Mouse (Mus musculus) hindbrain, postnatal 0 days (tissue): ENCODE measurements around the gene Trim63. TPM values are rescaled to one million over a fixed set of nuclear protein-coding genes. Genes with fewer than 3 reads are reported as not detected.
"Not testable (repeated sequence)": the region's sequence is repeated elsewhere in the genome, so short reads cannot be mapped to it uniquely, and the experiment has no call there.

ENCODE experiments used
- ATAC-seq: fragments of 200-750 bp; cut with Nextera tagmentation; 2 replicates; pipeline ENCODE4 v1.8.0; 2017; ENCODE audit warnings: mild to moderate bottlenecking, moderate TSS enrichment, moderate library complexity
- DNase-seq: peaks from one replicate; pipeline ENCODE4 v3.0.0-alpha.2; 2015; ENCODE audit warnings: low spot score
- H3K27ac ChIP-seq: fragments of 300-500 bp; sonication (generic); 2 replicates; pipeline ENCODE4 v1.5.1; 2014; ENCODE audit warnings: mild to moderate bottlenecking
- H3K27me3 ChIP-seq: fragments of 300-500 bp; sonication (generic); 2 replicates; pipeline ENCODE4 v1.6.1; 2014; ENCODE audit warnings: low read length, mixed read lengths; ENCODE audit not compliant: insufficient read depth
- H3K36me3 ChIP-seq: fragments of 300-500 bp; sonication (generic); 2 replicates; pipeline ENCODE4 v1.6.1; 2014; ENCODE audit warnings: low read length, mixed read lengths; ENCODE audit not compliant: insufficient read depth
- H3K4me1 ChIP-seq: fragments of 300-500 bp; sonication (generic); 2 replicates; pipeline ENCODE4 v1.6.1; 2014; ENCODE audit warnings: antibody characterized with exemption, low read length, mixed read lengths; ENCODE audit not compliant: insufficient read depth
- H3K4me2 ChIP-seq: fragments of 300-500 bp; sonication (generic); 2 replicates; pipeline ENCODE4 v1.6.1; 2014; ENCODE audit warnings: low read depth, mild to moderate bottlenecking, low read length, moderate library complexity, mixed read lengths
- H3K4me3 ChIP-seq: fragments of 300-500 bp; sonication (generic); 2 replicates; pipeline ENCODE4 v1.5.1; 2014; ENCODE audit warnings: low read length
- H3K9ac ChIP-seq: fragments of 300-500 bp; sonication (generic); replicated peaks from 2 replicates; pipeline ENCODE4 v1.6.1; 2014; ENCODE audit warnings: mild to moderate bottlenecking, low read length, moderate library complexity, mixed read lengths
- H3K9me3 ChIP-seq: fragments of 300-500 bp; sonication (generic); 2 replicates; pipeline ENCODE4 v1.6.1; 2016; ENCODE audit warnings: low read length, mixed read lengths
- CTCF ChIP-seq: IDR thresholded peaks from 2 replicates; pipeline ENCODE4 v1.5.1; 2016; ENCODE audit warnings: antibody characterized with exemption, control low read depth, low read depth
- WGBS: fragments of 180-500 bp; shearing (Covaris S2); extraction: QIAGEN DNeasy Blood & Tissue Kit; methylation state at CpG from one replicate; pipeline ENCODE4 v1.1.7; 2014; 5-methylcytosine and 5-hydroxymethylcytosine counted together
- polyA plus RNA-seq: library from polyadenylated mRNA; unstranded; fragments of >200 nt; fragmentation: Nextera tagmentation; extraction: Ambion mirVana; gene quantifications from 2 replicates; pipeline ENCODE4 v1.2.1, GENCODE M21; 2015
- total RNA-seq: library from RNA; depleted of rRNA; stranded (reverse); fragments of >200 nt; gene quantifications from 2 replicates; pipeline ENCODE4 v1.2.3, GENCODE M21; 2014

Gene Trim63
- total and polyA plus RNA-seq, 2 experiments from 2014 or later, result 1.1 to 1.5 TPM

DNA sequence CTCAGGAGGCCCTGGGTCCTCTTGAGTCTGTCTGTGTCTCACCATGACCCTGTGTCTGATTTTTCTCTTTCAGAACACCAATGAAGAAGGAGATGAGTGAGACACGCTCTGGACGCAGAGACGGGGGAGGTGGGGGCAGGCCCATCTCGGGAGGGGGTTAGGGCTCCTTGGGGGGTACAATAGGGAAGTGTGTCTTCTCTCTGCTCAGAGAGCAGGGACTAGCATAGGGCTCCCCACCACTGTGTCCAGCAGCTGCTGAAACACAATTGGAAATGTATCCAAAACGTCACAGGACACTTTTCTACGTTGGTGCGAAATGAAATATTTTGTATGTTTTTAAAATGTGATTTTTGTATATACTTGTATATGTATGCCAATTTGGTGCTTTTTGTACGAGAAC is 13.9 kb downstream of the Trim63 start:
- no peak for TF ChIP-seq CTCF
- no peak overlapping the region for H3K4me2 ChIP-seq
- H3K9ac ChIP-seq, result no peak overlapping the region
- DNase-seq (no peak), ATAC-seq (no peak)
- no peaks in the 10 kb centered on the region for H3K9me3 ChIP-seq
- H3K4me3 ChIP-seq, result no peak overlapping the region
- H3K27ac ChIP-seq, result no peak overlapping the region
- no peaks in the 10 kb centered on the region for H3K27me3 ChIP-seq
- H3K4me1 ChIP-seq, result no peaks in the 10 kb centered on the region
- WGBS, result 79% methylated on average over 8 of the region's 8 CpGs
- no peaks in the 10 kb centered on the region for H3K36me3 ChIP-seq

GRCm38 (mm10) chr4:134330281-134330680 is 15.4 kb downstream of the Trim63 start:
- Histone ChIP-seq H3K27ac (no peak overlapping the region), H3K4me2 (no peak overlapping the region), H3K9me3 (no peaks in the 10 kb centered on the region), H3K27me3 (no peaks in the 10 kb centered on the region), H3K36me3 (no peaks in the 10 kb centered on the region), H3K4me3 (no peak overlapping the region), H3K4me1 (no peaks in the 10 kb centered on the region), H3K9ac (no peak overlapping the region)
- no peak for TF ChIP-seq CTCF
- WGBS, result 57% methylated on average over 5 of the region's 5 CpGs
- no peak for DNase-seq
- no peak for ATAC-seq

- DNase-seq, H3K4me3 ChIP-seq, H3K4me2 ChIP-seq, H3K9ac ChIP-seq, H3K9me3 ChIP-seq, H3K36me3 ChIP-seq, H3K4me1 ChIP-seq, ATAC-seq, H3K27ac ChIP-seq: not testable (repeated sequence)
- peaks cover 21% of the 10 kb centered on the region; the same call in 1 of the 2 replicates for H3K27me3 ChIP-seq
- WGBS, result 61% methylated on average over 6 of the region's 6 CpGs
Observed at GRCm38 (mm10) chr4:134341231-134341630, 26.3 kb downstream of the Trim63 start.

GRCm38 (mm10) chr4:134342213-134342779 is 27.4 kb downstream of the Trim63 start:
- H3K9me3 ChIP-seq, result no peaks in the 10 kb centered on the region
- TF ChIP-seq CTCF, result no peak
- no peaks in the 10 kb centered on the region for H3K36me3 ChIP-seq
- peaks cover 26% of the 10 kb centered on the region; the same call in 1 of the 2 replicates for H3K27me3 ChIP-seq
- no peak overlapping the region for H3K4me2 ChIP-seq
- H3K27ac ChIP-seq, result no peak overlapping the region
- no peak overlapping the region for H3K4me3 ChIP-seq
- peaks cover 5% of the 10 kb centered on the region; the same call in 1 of the 2 replicates for H3K4me1 ChIP-seq
- DNase-seq, result no peak
- no peak overlapping the region for H3K9ac ChIP-seq
- no peak for ATAC-seq
- 50% methylated on average over 11 of the region's 11 CpGs for WGBS

- TF ChIP-seq CTCF, result no peak
Observed at GRCm38 (mm10) chr4:134343071-134344031, 28.4 kb downstream of the Trim63 start, which contains the start of gene Slc30a2. TSS of gene Slc30a2 (plus strand) at chr4:134343181.

DNA sequence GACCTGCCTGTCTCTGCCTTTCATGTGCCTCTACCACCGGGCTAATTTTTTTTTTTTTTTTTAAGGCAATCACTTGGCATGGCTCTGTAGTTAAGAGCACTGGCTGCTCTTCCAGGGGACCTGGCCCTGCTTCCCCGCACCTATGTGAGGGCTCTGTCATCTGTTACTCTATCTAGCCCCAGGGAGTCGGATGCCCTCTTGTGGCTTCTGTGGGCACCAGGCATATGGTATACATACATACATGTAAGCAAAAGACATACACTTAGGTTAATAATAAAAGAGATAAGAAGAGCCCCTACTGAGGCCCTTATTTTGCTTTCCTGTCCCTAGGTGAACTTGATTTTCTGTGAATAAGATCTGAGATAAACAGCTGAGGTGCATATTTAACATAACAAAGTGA is 29.7 kb downstream of the Trim63 start:
- H3K4me1 ChIP-seq, result peaks cover 5% of the 10 kb centered on the region; the same call in 1 of the 2 replicates

More at GRCm38 (mm10) chr4:134343071-134344031, 28.4 kb downstream of the Trim63 start, which contains the start of gene Slc30a2:
- Histone ChIP-seq H3K27ac (no peak within 1 kb of the TSS), H3K4me3 (peak within 1 kb of the TSS; percentile 17), H3K4me1 (peaks cover 5% of the 10 kb centered on the region; the same call in 1 of the 2 replicates), H3K9ac (no peak within 1 kb of the TSS), H3K36me3 (no peaks in the 10 kb centered on the region), H3K9me3 (no peaks in the 10 kb centered on the region), H3K4me2 (peak within 1 kb of the TSS; percentile 47), H3K27me3 (peaks cover 27% of the 10 kb centered on the region; the same call in 1 of the 2 replicates)
- 2% methylated on average over 61 of the region's 61 CpGs for WGBS
- no peak for ATAC-seq
- no peak for DNase-seq

More for the DNA sequence above, 29.7 kb downstream of the Trim63 start:
- Histone ChIP-seq H3K27me3 (peaks cover 27% of the 10 kb centered on the region; the same call in 1 of the 2 replicates), H3K27ac (no peak overlapping the region), H3K9me3 (no peaks in the 10 kb centered on the region), H3K9ac (no peak overlapping the region), H3K36me3 (no peaks in the 10 kb centered on the region), H3K4me3 (no peak overlapping the region), H3K4me2 (no peak overlapping the region)
- ATAC-seq (no peak), DNase-seq (no peak)
- 57% methylated on average over 3 of the region's 3 CpGs for WGBS
- TF ChIP-seq CTCF, result no peak
